Mouse (Mus musculus) CH12.LX (cell line): ENCODE data around the gene Afm. TPM values are rescaled to one million over a fixed set of nuclear protein-coding genes. Genes with fewer than 3 reads are reported as not detected.

ENCODE experiments used
- DNase-seq: peaks from one replicate; pipeline ENCODE4 v3.0.0-alpha.2; 2013; ENCODE audit errors: extremely low read depth
- H3K27ac ChIP-seq: 2 replicates; pipeline ENCODE4 v1.5.1; 2012; ENCODE audit warnings: low read depth, mild to moderate bottlenecking, control low read depth, moderate library complexity; ENCODE audit not compliant: insufficient read depth
- H3K27me3 ChIP-seq: replicated peaks from 2 replicates; pipeline ENCODE3; 2012; ENCODE audit warnings: inconsistent platforms
- H3K36me3 ChIP-seq, 2 experiments: replicated peaks in 1 of 2; 2 replicates each; pipeline versions ENCODE3 to v1.6.1; 2012; ENCODE audit warnings: inconsistent platforms in 1 of 2, low read length in 1 of 2, mild to moderate bottlenecking in 1 of 2, mixed read lengths in 1 of 2, moderate library complexity in 1 of 2; ENCODE audit not compliant: control insufficient read depth in 1 of 2, insufficient read depth in 1 of 2
- H3K4me1 ChIP-seq, 2 experiments: 2 replicates each; pipeline ENCODE4 v1.6.1; 2012; ENCODE audit warnings: inconsistent platforms in 1 of 2, moderate library complexity in 1 of 2; ENCODE audit not compliant: insufficient read depth in 2 of 2, control insufficient read depth in 1 of 2
- H3K4me2 ChIP-seq: 2 replicates; pipeline ENCODE4 v1.6.1; 2012; ENCODE audit warnings: low read depth, mild to moderate bottlenecking, control low read depth; ENCODE audit not compliant: poor library complexity, insufficient read depth, severe bottlenecking
- H3K4me3 ChIP-seq, 3 experiments: fragments of 150-350 bp in 1 of 3; sonication (generic) in 1 of 3; replicated peaks in 1 of 3; 2 replicates each; pipeline versions ENCODE3 to v1.5.1; 2011 to 2012; ENCODE audit warnings: low read depth in 2 of 3, low read length in 2 of 3, mild to moderate bottlenecking in 2 of 3, moderate library complexity in 2 of 3, control low read depth in 1 of 3, improper control_type of control experiment in 1 of 3, inconsistent platforms in 1 of 3, mixed read lengths in 1 of 3; ENCODE audit not compliant: poor library complexity in 1 of 3
- H3K79me2 ChIP-seq: replicated peaks from 2 replicates; pipeline ENCODE4 v1.6.1; 2012; ENCODE audit warnings: mild to moderate bottlenecking, moderate library complexity; ENCODE audit not compliant: control insufficient read depth, poor library complexity, insufficient read depth, severe bottlenecking; ENCODE audit errors: extremely low read depth
- H3K9ac ChIP-seq: 2 replicates; pipeline ENCODE4 v1.6.1; 2012; ENCODE audit warnings: low read depth, mild to moderate bottlenecking, control low read depth, moderate library complexity; ENCODE audit not compliant: insufficient read depth
- H3K9me3 ChIP-seq: replicated peaks from 2 replicates; pipeline ENCODE3; 2012; ENCODE audit warnings: low read length, inconsistent platforms, mixed read lengths
- CTCF ChIP-seq, 2 experiments: IDR thresholded peaks in 1 of 2; conservative IDR thresholded peaks in 1 of 2; 2 replicates each; pipeline ENCODE4 v1.5.1; 2011 to 2012; ENCODE audit warnings: low read depth in 2 of 2, low read length in 2 of 2, improper control_type of control experiment in 1 of 2, inconsistent platforms in 1 of 2, mild to moderate bottlenecking in 1 of 2, moderate library complexity in 1 of 2
- E2F4 ChIP-seq: IDR thresholded peaks from 2 replicates; pipeline ENCODE4 v1.6.1; 2011; ENCODE audit warnings: low read depth, low read length, improper control_type of control experiment; ENCODE audit not compliant: insufficient replicate concordance
- EP300 ChIP-seq: IDR thresholded peaks from 2 replicates; pipeline ENCODE4 v1.6.1; 2011; ENCODE audit warnings: low read length, improper control_type of control experiment
- IRF4 ChIP-seq: IDR thresholded peaks from 2 replicates; pipeline ENCODE4 v1.6.1; 2014; ENCODE audit warnings: low read depth, mild to moderate bottlenecking, inconsistent platforms, low read length, improper control_type of control experiment
- MAFK ChIP-seq: IDR thresholded peaks from 2 replicates; pipeline ENCODE4 v1.6.1; 2011; ENCODE audit warnings: low read length, improper control_type of control experiment; ENCODE audit not compliant: insufficient replicate concordance
- MEF2A ChIP-seq: IDR thresholded peaks from 2 replicates; pipeline ENCODE4 v1.6.1; 2014; ENCODE audit warnings: low read depth, mild to moderate bottlenecking, inconsistent platforms, low read length, improper control_type of control experiment, borderline replicate concordance
- MXI1 ChIP-seq: IDR thresholded peaks from 2 replicates; pipeline ENCODE4 v1.6.1; 2011; ENCODE audit warnings: mild to moderate bottlenecking, low read depth, low read length, improper control_type of control experiment
- NELFE ChIP-seq: IDR thresholded peaks from 2 replicates; pipeline ENCODE4 v1.6.1; 2011; ENCODE audit warnings: low read depth, low read length, improper control_type of control experiment
- NRF1 ChIP-seq: IDR thresholded peaks from 2 replicates; pipeline ENCODE4 v1.6.1; 2014; ENCODE audit warnings: low read depth, mild to moderate bottlenecking, inconsistent platforms, low read length, improper control_type of control experiment, moderate library complexity
- PAX5 ChIP-seq: IDR thresholded peaks from 2 replicates; pipeline ENCODE4 v1.6.1; 2012; ENCODE audit warnings: low read length, inconsistent platforms, mixed read lengths
- POLR2A ChIP-seq: IDR thresholded peaks from 2 replicates; pipeline ENCODE4 v1.6.1; 2011; ENCODE audit warnings: low read depth, mild to moderate bottlenecking, improper control_type of control experiment, low read length
- POLR2AphosphoS2 ChIP-seq: IDR thresholded peaks from 2 replicates; pipeline ENCODE4 v1.6.1; 2011; ENCODE audit warnings: low read depth, low read length, improper control_type of control experiment
- RAD21 ChIP-seq: IDR thresholded peaks from 2 replicates; pipeline ENCODE4 v1.6.1; 2011; ENCODE audit warnings: low read depth, mild to moderate bottlenecking, low read length, improper control_type of control experiment, moderate library complexity
- SIN3A ChIP-seq: IDR thresholded peaks from 2 replicates; pipeline ENCODE4 v1.6.1; 2012; ENCODE audit warnings: low read length, improper control_type of control experiment, inconsistent platforms
- SMC3 ChIP-seq: IDR thresholded peaks from 2 replicates; pipeline ENCODE4 v1.6.1; 2011; ENCODE audit warnings: low read depth, low read length, improper control_type of control experiment
- TBP ChIP-seq: conservative IDR thresholded peaks from 2 replicates; pipeline ENCODE4 v1.6.1; 2011; ENCODE audit warnings: low read depth, low read length, improper control_type of control experiment
- TCF12 ChIP-seq: IDR thresholded peaks from 2 replicates; pipeline ENCODE4 v1.6.1; 2014; ENCODE audit warnings: low read depth, mild to moderate bottlenecking, inconsistent platforms, low read length, improper control_type of control experiment
- USF1 ChIP-seq: IDR thresholded peaks from 2 replicates; pipeline ENCODE4 v1.6.1; 2014; ENCODE audit warnings: low read depth, mild to moderate bottlenecking, inconsistent platforms, low read length, improper control_type of control experiment
- USF2 ChIP-seq: conservative IDR thresholded peaks from 2 replicates; pipeline ENCODE4 v1.6.1; 2011; ENCODE audit warnings: low read depth, low read length, improper control_type of control experiment
- ZC3H11A ChIP-seq: IDR thresholded peaks from 2 replicates; pipeline ENCODE4 v1.6.1; 2012; ENCODE audit warnings: low read depth, mild to moderate bottlenecking, inconsistent platforms, low read length, improper control_type of control experiment
- ZKSCAN1 ChIP-seq: IDR thresholded peaks from 2 replicates; pipeline ENCODE4 v1.6.1; 2012; ENCODE audit warnings: low read depth, inconsistent platforms, low read length, improper control_type of control experiment, borderline replicate concordance
- dilution Hi-C: fragments of 300-500 bp; cut with MboI; formaldehyde crosslinking; loops from 2 replicates; pipeline ENCODE4 v1.14.3; 2020; ENCODE audit warnings: low sequenced_read_pairs; ENCODE audit not compliant: extremely low pct_unique_long_range_greater_than_20kb, extremely low pct_ligation_motif_present
- in situ Hi-C: fragments of 300-500 bp; cut with MboI; formaldehyde crosslinking; loops from 3 replicates; pipeline ENCODE4 v1.14.3; 2019; ENCODE audit warnings: low sequenced_read_pairs, low pct_ligation_motif_present, low pct_unique_long_range_greater_than_20kb, mixed read lengths
- polyA plus RNA-seq: library from polyadenylated mRNA; unstranded; fragments of >175 nt; gene quantifications from 2 replicates; pipeline ENCODE4 v1.2.1, GENCODE M21; 2012; ENCODE audit warnings: low read depth; ENCODE audit not compliant: insufficient read length
- total RNA-seq, 2 experiments: library from RNA; depleted of rRNA; stranded (reverse); fragments of 300-350 nt in 1 of 2; fragments of >200 nt in 1 of 2; gene quantifications; 2 replicates each; pipeline ENCODE4 v1.2.3; 2012 to 2014

Gene Afm
- total and polyA plus RNA-seq, 3 experiments, result not detected

DNA sequence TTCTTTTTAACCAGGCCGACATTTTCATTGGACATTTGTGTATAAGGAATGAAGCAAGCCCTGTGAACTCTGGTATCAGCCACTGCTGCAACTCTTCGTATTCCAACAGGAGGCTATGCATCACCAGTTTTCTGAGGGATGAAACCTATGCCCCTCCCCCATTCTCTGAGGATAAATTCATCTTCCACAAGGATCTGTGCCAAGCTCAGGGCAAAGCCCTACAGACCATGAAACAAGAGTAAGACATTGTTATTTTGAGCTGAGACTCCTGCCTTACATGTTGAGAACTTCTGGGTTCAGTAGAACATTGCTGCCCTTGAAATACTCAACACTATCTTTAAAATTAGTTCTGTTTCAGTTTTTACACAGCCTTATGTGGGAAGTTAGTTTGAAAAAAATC, 12.2 kb upstream of the Afm start:
- Histone ChIP-seq H3K36me3 (peaks cover 3 to 8% of the 10 kb centered on the region in 2 experiments), H3K4me3 (no peak overlapping the region), H3K4me1 (peaks cover 5 to 6% of the 10 kb centered on the region in 2 experiments), H3K79me2 (no peaks in the 10 kb centered on the region), H3K27me3 (no peaks in the 10 kb centered on the region), H3K9ac (no peak overlapping the region), H3K27ac (no peak overlapping the region), H3K9me3 (no peaks in the 10 kb centered on the region), H3K4me2 (no peak overlapping the region)
- dilution Hi-C loops, result no loop called here
- no peak for DNase-seq
- TF ChIP-seq TCF12 (no peak), TBP (no peak), RAD21 (no peak), POLR2A (no peak), IRF4 (no peak), USF2 (no peak), EP300 (no peak)
- in situ Hi-C loops, result no loop called here

DNA sequence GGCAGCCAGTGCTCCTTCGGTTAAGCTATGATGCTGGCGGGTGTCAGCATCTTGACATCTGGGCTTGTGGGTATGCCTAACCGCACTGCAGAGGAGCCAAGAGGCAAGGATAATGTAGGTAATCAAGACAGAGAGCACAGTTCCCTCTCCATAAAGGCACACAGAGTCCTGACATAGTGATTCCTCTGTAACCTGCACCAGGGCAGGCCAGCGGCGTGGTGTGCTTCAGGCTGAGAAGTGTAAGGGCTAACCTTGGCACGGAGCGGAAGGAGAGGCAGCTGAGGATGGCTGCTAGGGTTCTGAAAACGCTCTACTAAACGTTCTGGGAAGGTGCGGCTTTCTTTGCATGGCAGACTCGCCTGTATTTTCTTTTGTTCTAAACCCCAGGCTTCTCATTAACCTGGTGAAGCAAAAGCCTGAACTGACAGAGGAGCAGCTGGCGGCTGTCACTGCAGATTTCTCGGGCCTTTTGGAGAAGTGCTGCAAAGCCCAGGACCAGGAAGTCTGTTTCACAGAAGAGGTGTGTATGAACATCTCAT, 11.3 kb upstream of the Afm start:
- in situ Hi-C loops, result no loop called here

More for the DNA sequence above, 11.3 kb upstream of the Afm start:
- H3K27me3 ChIP-seq, result no peaks in the 10 kb centered on the region
- no peak overlapping the region for H3K27ac ChIP-seq
- H3K4me1 ChIP-seq, result peaks cover 5 to 6% of the 10 kb centered on the region in 2 experiments
- H3K9me3 ChIP-seq, result no peaks in the 10 kb centered on the region
- no peak for DNase-seq
- TF ChIP-seq ZC3H11A, result no peak
- TF ChIP-seq SMC3, result no peak
- TF ChIP-seq RAD21, result no peak
- no peak for TF ChIP-seq USF1
- TF ChIP-seq PAX5, result no peak
- TF ChIP-seq TBP, result no peak
- no peak for TF ChIP-seq NRF1
- no peak for TF ChIP-seq MAFK
- TF ChIP-seq USF2, result no peak
- no peak for TF ChIP-seq NELFE
- TF ChIP-seq POLR2AphosphoS2, result no peak
- TF ChIP-seq TCF12, result no peak
- no peak for TF ChIP-seq MEF2A
- TF ChIP-seq ZKSCAN1, result no peak
- no peak for TF ChIP-seq E2F4
- no peak for TF ChIP-seq SIN3A
- no peak for TF ChIP-seq MXI1
- no peak for TF ChIP-seq CTCF (conservative IDR thresholded peaks at IDR 0.05 in 1 of 2, IDR thresholded peaks at IDR 0.05 in 1 of 2; ENCODE audit: low read depth in 2 of 2, low read length in 2 of 2)
- no peak overlapping the region for H3K4me3 ChIP-seq
- no peaks in the 10 kb centered on the region for H3K79me2 ChIP-seq
- H3K4me2 ChIP-seq, result no peak overlapping the region
- dilution Hi-C loops, result no loop called here
- H3K36me3 ChIP-seq, result peaks cover 3 to 8% of the 10 kb centered on the region in 2 experiments
- no peak overlapping the region for H3K9ac ChIP-seq
